Mouse (Mus musculus): ENCODE measurements around the gene Prss16.
A peak's percentile ranks its signal among the peaks of the same experiment; 100 is the strongest.

The Prss16 gene

GRCm38 (mm10) chr13:22035267-22036148, 26.0 kb upstream of the Prss16 start, which contains the start of the genes Hist1h2ah and Hist1h2bk:
Gene Hist1h2ah, minus strand, starts transcription at chr13:22035568.
Gene Hist1h2bk, plus strand, starts transcription at chr13:22035870.
- DNase-seq, result peak; percentile 90

GRCm38 (mm10) chr13:22034443-22035266, 25.1 kb upstream of the Prss16 start:
- DNase-seq, result peak; percentile 52

- DNase-seq, result no peak
Measured at GRCm38 (mm10) chr13:22033741-22034442, 24.4 kb upstream of the Prss16 start.

- no peak for DNase-seq
Measured at GRCm38 (mm10) chr13:22030493-22030892, 21.0 kb upstream of the Prss16 start.

GRCm38 (mm10) chr13:22029928-22030327, 20.4 kb upstream of the Prss16 start:
- DNase-seq, result no peak

GRCm38 (mm10) chr13:22028673-22029460, 19.3 kb upstream of the Prss16 start:
- peak; percentile 96 for DNase-seq

GRCm38 (mm10) chr13:22026058-22027031, 16.8 kb upstream of the Prss16 start:
- peak; percentile 84 for DNase-seq

GRCm38 (mm10) chr13:22022241-22022640, 12.7 kb upstream of the Prss16 start:
- DNase-seq, result peak; percentile 84

GRCm38 (mm10) chr13:22021581-22021980, 12.0 kb upstream of the Prss16 start:
- DNase-seq, result no peak

- peak; percentile 62 for DNase-seq
Measured at GRCm38 (mm10) chr13:22020901-22021339, 11.4 kb upstream of the Prss16 start.

- no peak for DNase-seq
Measured at GRCm38 (mm10) chr13:22019934-22020835, 10.6 kb upstream of the Prss16 start.

GRCm38 (mm10) chr13:22015479-22016450, 6.2 kb upstream of the Prss16 start:
- peak; percentile 68 for DNase-seq

- DNase-seq, result no peak
Measured at GRCm38 (mm10) chr13:22014411-22014845, 4.9 kb upstream of the Prss16 start.

- DNase-seq, result no peak
Measured at GRCm38 (mm10) chr13:22013716-22014115, 4.2 kb upstream of the Prss16 start.

GRCm38 (mm10) chr13:22008707-22009106, 835 bp downstream of the Prss16 start:
- no peak for DNase-seq

GRCm38 (mm10) chr13:22007872-22008271, 1.7 kb downstream of the Prss16 start:
- no peak for DNase-seq

GRCm38 (mm10) chr13:22007121-22007510, 2.4 kb downstream of the Prss16 start:
- DNase-seq, result no peak

Measured in kidney, postnatal 14 days (tissue).